Mouse (Mus musculus): Measurements from ENCODE around the gene E2f1. TPM values are rescaled to one million over a fixed set of nuclear protein-coding genes. Genes with fewer than 3 reads are reported as not detected.

Gene E2f1
- polyA plus RNA-seq, 1 experiment from 2014 or later: 23.1 TPM

- peaks cover 62% of the 10 kb centered on the region for H3K4me1 ChIP-seq
- 0 out of 2 replicates have a peak overlapping the region, but pooled peaks have one; percentile 57 for H3K27ac ChIP-seq
- WGBS: 68% methylated on average over 3 of the region's 3 CpGs
- H3K27me3 ChIP-seq: no peaks in the 10 kb centered on the region
- H3K4me3 ChIP-seq: no peak overlapping the region
- no peak overlapping the region for H3K9ac ChIP-seq
- ATAC-seq (ENCODE audit: insufficient number of reproducible peaks, low FRiP score, low TSS enrichment, low read depth): no peak
- H3K9me3 ChIP-seq: no peaks in the 10 kb centered on the region
- peaks cover 29% of the 10 kb centered on the region for H3K36me3 ChIP-seq
- H3K4me2 ChIP-seq: no peak overlapping the region
These were observed 4.1 kb downstream of the E2f1 start for GRCm38 (mm10) chr2:154565562-154565961.

- 79% methylated on average over 22 of the region's 22 CpGs for WGBS
- H3K4me2 ChIP-seq: no peak overlapping the region
- peak overlapping the region; percentile 34; the same call in 1 of the 2 replicates for H3K27ac ChIP-seq
- peaks cover 32% of the 10 kb centered on the region for H3K36me3 ChIP-seq
- H3K4me3 ChIP-seq: no peak overlapping the region
- H3K27me3 ChIP-seq: no peaks in the 10 kb centered on the region
- H3K9ac ChIP-seq: no peak overlapping the region
- no peaks in the 10 kb centered on the region for H3K9me3 ChIP-seq
- peaks cover 62% of the 10 kb centered on the region for H3K4me1 ChIP-seq
- ATAC-seq (ENCODE audit: insufficient number of reproducible peaks, low FRiP score, low TSS enrichment, low read depth): no peak
These were observed 6.0 kb downstream of the E2f1 start for GRCm38 (mm10) chr2:154563612-154564170.

GRCm38 (mm10) chr2:154558264-154559039 lies 11.2 kb downstream of the E2f1 start, which contains the start of gene Necab3:
Necab3 (minus strand) TSS chr2:154558890.
- H3K4me3 ChIP-seq: peak within 1 kb of the TSS; percentile 34
- 9% methylated on average over 34 of the region's 34 CpGs for WGBS
- H3K9ac ChIP-seq: peak within 1 kb of the TSS; percentile 18; the same call in 1 of the 2 replicates
- peaks cover 21% of the 10 kb centered on the region for H3K36me3 ChIP-seq
- H3K27me3 ChIP-seq: no peaks in the 10 kb centered on the region
- ATAC-seq (ENCODE audit: insufficient number of reproducible peaks, low FRiP score, low TSS enrichment, low read depth): 0 out of 2 replicates have a peak, but pooled peaks have one; percentile 52
- no peaks in the 10 kb centered on the region for H3K9me3 ChIP-seq
- peak within 1 kb of the TSS; percentile 54; the same call in 1 of the 2 replicates for H3K27ac ChIP-seq
- peak within 1 kb of the TSS; percentile 68 for H3K4me2 ChIP-seq
- peaks cover 36% of the 10 kb centered on the region for H3K4me1 ChIP-seq

- Histone ChIP-seq H3K27me3 (no peaks in the 10 kb centered on the region), H3K4me3 (no peak overlapping the region), H3K27ac (no peak overlapping the region; the same call in 1 of the 2 replicates), H3K9ac (no peak overlapping the region), H3K4me2 (no peak overlapping the region), H3K9me3 (no peaks in the 10 kb centered on the region), H3K4me1 (peaks cover 43% of the 10 kb centered on the region), H3K36me3 (peaks cover 12% of the 10 kb centered on the region)
- 44% methylated on average over 5 of the region's 5 CpGs for WGBS
- ATAC-seq (ENCODE audit: insufficient number of reproducible peaks, low FRiP score, low TSS enrichment, low read depth): no peak; the same call in 1 of the 2 replicates
These were observed 12.4 kb downstream of the E2f1 start for GRCm38 (mm10) chr2:154557184-154557832.

GRCm38 (mm10) chr2:154555235-154555634 lies 14.5 kb downstream of the E2f1 start:
- Histone ChIP-seq H3K9ac (no peak overlapping the region), H3K9me3 (no peaks in the 10 kb centered on the region), H3K27ac (no peak overlapping the region), H3K4me3 (no peak overlapping the region), H3K4me1 (peaks cover 38% of the 10 kb centered on the region), H3K4me2 (no peak overlapping the region), H3K27me3 (peaks cover 10% of the 10 kb centered on the region; the same call in 1 of the 2 replicates), H3K36me3 (no peaks in the 10 kb centered on the region)
- WGBS: 92% methylated on average over 6 of the region's 6 CpGs
- no peak for ATAC-seq (ENCODE audit: insufficient number of reproducible peaks, low FRiP score, low TSS enrichment, low read depth)

- Histone ChIP-seq H3K9ac (no peak overlapping the region), H3K27ac (0 out of 2 replicates have a peak overlapping the region, but pooled peaks have one; percentile 23), H3K27me3 (peaks cover 13% of the 10 kb centered on the region; the same call in 1 of the 2 replicates), H3K9me3 (no peaks in the 10 kb centered on the region), H3K4me2 (peak overlapping the region; percentile 35), H3K36me3 (no peaks in the 10 kb centered on the region), H3K4me1 (peaks cover 35% of the 10 kb centered on the region), H3K4me3 (peak overlapping the region; percentile 11)
- peak; percentile 31; the same call in 1 of the 2 replicates for ATAC-seq (ENCODE audit: insufficient number of reproducible peaks, low FRiP score, low TSS enrichment, low read depth)
- 18% methylated on average over 27 of the region's 27 CpGs for WGBS
These were observed 17.2 kb downstream of the E2f1 start for GRCm38 (mm10) chr2:154552424-154552907.

GRCm38 (mm10) chr2:154551927-154552326 lies 17.8 kb downstream of the E2f1 start:
- Histone ChIP-seq H3K4me2 (peak overlapping the region; percentile 35), H3K4me1 (peaks cover 29% of the 10 kb centered on the region), H3K4me3 (peak overlapping the region; percentile 11), H3K9ac (no peak overlapping the region), H3K36me3 (no peaks in the 10 kb centered on the region), H3K27me3 (peaks cover 13% of the 10 kb centered on the region; the same call in 1 of the 2 replicates), H3K9me3 (no peaks in the 10 kb centered on the region), H3K27ac (no peak overlapping the region)
- 24% methylated on average over 21 of the region's 21 CpGs for whole genome bisulfite sequencing
- ATAC-seq (ENCODE audit: insufficient number of reproducible peaks, low FRiP score, low TSS enrichment, low read depth): no peak

- Histone ChIP-seq H3K9me3 (no peaks in the 10 kb centered on the region), H3K9ac (no peak within 1 kb of the TSS), H3K4me2 (peak within 1 kb of the TSS; percentile 35), H3K27me3 (peaks cover 13% of the 10 kb centered on the region; the same call in 1 of the 2 replicates), H3K4me1 (peaks cover 28% of the 10 kb centered on the region), H3K36me3 (no peaks in the 10 kb centered on the region), H3K27ac (0 out of 2 replicates have a peak within 1 kb of the TSS, but pooled peaks have one; percentile 23), H3K4me3 (peak within 1 kb of the TSS; percentile 11)
- WGBS: 78% methylated on average over 4 of the region's 4 CpGs
- no peak for ATAC-seq (ENCODE audit: insufficient number of reproducible peaks, low FRiP score, low TSS enrichment, low read depth)
These were observed 18.2 kb downstream of the E2f1 start, which contains the start of gene Actl10 for GRCm38 (mm10) chr2:154551476-154551875. Actl10 (plus strand) TSS chr2:154551776.

GRCm38 (mm10) chr2:154550937-154551336 lies 18.8 kb downstream of the E2f1 start:
- Histone ChIP-seq H3K4me2 (no peak overlapping the region), H3K27ac (no peak overlapping the region), H3K9me3 (no peaks in the 10 kb centered on the region), H3K4me3 (no peak overlapping the region), H3K36me3 (no peaks in the 10 kb centered on the region), H3K4me1 (peaks cover 28% of the 10 kb centered on the region), H3K9ac (no peak overlapping the region), H3K27me3 (peaks cover 13% of the 10 kb centered on the region; the same call in 1 of the 2 replicates)
- no peak for ATAC-seq (ENCODE audit: insufficient number of reproducible peaks, low FRiP score, low TSS enrichment, low read depth)
- 67% methylated on average over 2 of the region's 2 CpGs for whole genome bisulfite sequencing

GRCm38 (mm10) chr2:154549886-154550189 lies 19.9 kb downstream of the E2f1 start:
- no peak overlapping the region for H3K27ac ChIP-seq
- H3K9ac ChIP-seq: no peak overlapping the region
- H3K4me1 ChIP-seq: peaks cover 28% of the 10 kb centered on the region
- no peaks in the 10 kb centered on the region for H3K9me3 ChIP-seq
- whole genome bisulfite sequencing: 15% methylated on average over 20 of the region's 20 CpGs
- no peaks in the 10 kb centered on the region for H3K36me3 ChIP-seq
- no peak for ATAC-seq (ENCODE audit: insufficient number of reproducible peaks, low FRiP score, low TSS enrichment, low read depth)
- H3K4me2 ChIP-seq: peak overlapping the region; percentile 96
- peak overlapping the region; percentile 49 for H3K4me3 ChIP-seq
- H3K27me3 ChIP-seq: peaks cover 13% of the 10 kb centered on the region; the same call in 1 of the 2 replicates

GRCm38 (mm10) chr2:154549127-154549885 lies 20.4 kb downstream of the E2f1 start:
- Histone ChIP-seq H3K4me3 (peak overlapping the region; percentile 49), H3K4me1 (peaks cover 28% of the 10 kb centered on the region), H3K27ac (no peak overlapping the region), H3K27me3 (peaks cover 13% of the 10 kb centered on the region; the same call in 1 of the 2 replicates), H3K9ac (peak overlapping the region; percentile 35), H3K4me2 (peak overlapping the region; percentile 96), H3K36me3 (no peaks in the 10 kb centered on the region), H3K9me3 (no peaks in the 10 kb centered on the region)
- WGBS: 3% methylated on average over 48 of the region's 48 CpGs
- peak; percentile 55; the same call in 1 of the 2 replicates for ATAC-seq (ENCODE audit: insufficient number of reproducible peaks, low FRiP score, low TSS enrichment, low read depth)

All from limb, embryonic 15.5 days (tissue).